Mouse (Mus musculus): ENCODE measurements around the gene Igsf21. TPM values are rescaled to one million over a fixed set of nuclear protein-coding genes. Genes with fewer than 3 reads are reported as not detected.

Gene Igsf21
- polyA plus RNA-seq, 1 experiment, result 0.40 TPM

DNA sequence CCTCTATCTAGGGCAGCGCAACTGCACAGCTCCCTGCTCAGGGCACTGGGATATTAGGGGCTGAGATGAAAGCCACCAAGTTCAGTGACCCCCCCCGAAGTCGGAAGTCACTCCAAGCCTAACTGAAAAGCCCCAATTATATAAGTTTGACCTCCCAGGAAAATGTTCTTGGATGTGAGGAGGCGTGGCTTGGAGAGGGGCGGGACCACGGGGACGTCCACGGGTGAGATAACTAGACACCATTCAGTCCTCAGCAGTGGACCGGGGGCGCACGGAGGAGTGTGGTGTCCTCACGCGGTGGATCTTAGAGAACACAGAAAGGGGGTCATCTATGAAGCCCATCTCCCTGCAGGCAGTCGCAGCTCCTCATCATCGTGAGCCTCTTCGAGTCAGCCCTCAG lies 3.4 kb downstream of the Igsf21 start:
- no peaks in the 10 kb centered on the region for H3K36me3 ChIP-seq (ENCODE audit: control insufficient read depth, insufficient read depth, low read length, poor library complexity, severe bottlenecking)
- H3K27me3 ChIP-seq (ENCODE audit: control insufficient read depth, insufficient read depth, low read length, poor library complexity, severe bottlenecking), result peaks cover 3% of the 10 kb centered on the region; the same call in 1 of the 2 replicates
- no peaks in the 10 kb centered on the region for H3K9me3 ChIP-seq (replicated peaks; ENCODE audit: control insufficient read depth, insufficient read depth, low read length, poor library complexity, severe bottlenecking)
- H3K4me1 ChIP-seq (ENCODE audit: control insufficient read depth, insufficient read depth, low read length), result peaks cover 6% of the 10 kb centered on the region
- no peak overlapping the region for H3K27ac ChIP-seq (ENCODE audit: insufficient read depth, low read length)
- H3K9ac ChIP-seq (ENCODE audit: low read depth, poor library complexity, severe bottlenecking), result no peak overlapping the region
- TF ChIP-seq CTCF (IDR thresholded peaks at IDR 0.05; ENCODE audit: low read depth, low read length) (no peak), EP300 (IDR thresholded peaks at IDR 0.05; ENCODE audit: insufficient read depth, low read depth, low read length) (no peak), POLR2A (IDR thresholded peaks at IDR 0.05; ENCODE audit: insufficient read depth, low read length) (no peak)
- H3K4me3 ChIP-seq (ENCODE audit: low read depth, low read length), result no peak overlapping the region

- H3K4me3 ChIP-seq (ENCODE audit: low read depth, low read length), result no peak overlapping the region
- peaks cover 4% of the 10 kb centered on the region for H3K4me1 ChIP-seq (ENCODE audit: control insufficient read depth, insufficient read depth, low read length)
- no peak for TF ChIP-seq EP300 (IDR thresholded peaks at IDR 0.05; ENCODE audit: insufficient read depth, low read depth, low read length)
- TF ChIP-seq POLR2A (IDR thresholded peaks at IDR 0.05; ENCODE audit: insufficient read depth, low read length), result no peak
- no peak for TF ChIP-seq CTCF (IDR thresholded peaks at IDR 0.05; ENCODE audit: low read depth, low read length)
- no peaks in the 10 kb centered on the region for H3K9me3 ChIP-seq (replicated peaks; ENCODE audit: control insufficient read depth, insufficient read depth, low read length, poor library complexity, severe bottlenecking)
- no peaks in the 10 kb centered on the region for H3K36me3 ChIP-seq (ENCODE audit: control insufficient read depth, insufficient read depth, low read length, poor library complexity, severe bottlenecking)
- H3K27me3 ChIP-seq (ENCODE audit: control insufficient read depth, insufficient read depth, low read length, poor library complexity, severe bottlenecking), result peaks cover 3% of the 10 kb centered on the region; the same call in 1 of the 2 replicates
- H3K9ac ChIP-seq (ENCODE audit: low read depth, poor library complexity, severe bottlenecking), result no peak overlapping the region
- no peak overlapping the region for H3K27ac ChIP-seq (ENCODE audit: insufficient read depth, low read length)
Measured at GRCm38 (mm10) chr4:140242291-140242690, 4.3 kb downstream of the Igsf21 start.

DNA sequence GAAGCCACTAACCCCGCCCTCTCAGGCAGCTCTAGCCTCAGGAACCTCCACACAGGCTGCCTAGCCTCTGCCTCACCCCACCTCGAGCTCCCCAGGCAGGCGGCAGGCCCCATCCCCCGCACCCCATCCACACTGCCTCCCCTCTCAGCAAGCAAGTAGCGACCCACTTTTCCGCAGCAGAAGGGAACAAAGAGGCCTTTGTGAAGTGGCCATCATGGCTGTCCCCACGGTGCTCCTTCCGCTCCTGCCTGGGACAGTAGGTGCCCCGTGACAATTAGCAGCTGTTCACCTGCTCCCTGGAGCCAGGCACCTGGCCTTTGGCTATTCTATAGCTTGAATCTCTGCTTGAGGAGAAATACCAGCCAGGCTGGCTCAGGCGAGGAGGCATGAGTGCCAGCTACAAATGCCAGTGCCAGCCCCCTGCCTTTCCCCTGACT lies 9.3 kb downstream of the Igsf21 start:
- H3K27ac ChIP-seq (ENCODE audit: insufficient read depth, low read length), result no peak overlapping the region

DNA sequence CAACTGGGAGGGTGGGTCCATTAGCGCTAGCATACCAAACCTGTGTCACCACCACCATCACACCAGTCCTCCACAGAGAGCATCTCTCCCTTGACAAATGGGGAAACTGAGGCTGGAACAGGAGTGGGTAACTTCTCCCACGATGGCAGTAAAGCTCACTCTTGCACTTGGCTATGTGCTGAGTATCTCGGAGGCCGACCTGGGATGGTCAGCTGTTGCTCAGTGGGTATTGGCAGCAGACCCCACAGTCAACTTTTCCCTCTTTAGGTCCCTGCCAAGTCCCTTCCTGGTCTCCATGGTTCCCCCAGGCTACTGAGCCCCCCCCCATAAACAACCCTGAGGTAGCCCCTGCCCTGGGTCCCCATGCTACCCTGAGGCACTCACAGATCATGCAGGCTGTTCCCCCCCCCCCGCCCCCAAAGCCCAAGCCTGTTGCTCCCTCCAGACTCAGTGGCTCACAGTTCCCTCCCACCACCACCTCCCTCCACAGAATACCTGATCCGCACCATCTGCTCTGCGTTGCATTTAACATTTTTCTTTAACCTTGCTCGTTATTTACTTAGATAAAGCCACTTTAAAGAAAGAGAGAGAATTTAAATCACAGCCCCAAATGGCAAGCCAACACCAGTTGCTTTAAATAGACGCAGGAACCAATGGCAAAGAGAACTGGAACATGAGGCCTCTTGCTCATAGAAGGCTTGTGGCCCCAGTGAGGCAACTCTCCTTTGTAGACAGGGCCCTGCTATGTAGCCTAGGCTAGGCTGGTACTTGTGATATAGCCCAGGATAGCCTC lies 11.0 kb downstream of the Igsf21 start:
- TF ChIP-seq CTCF (IDR thresholded peaks at IDR 0.05; ENCODE audit: low read depth, low read length) (no peak), POLR2A (IDR thresholded peaks at IDR 0.05; ENCODE audit: insufficient read depth, low read length) (no peak), EP300 (IDR thresholded peaks at IDR 0.05; ENCODE audit: insufficient read depth, low read depth, low read length) (no peak)
- peaks cover 4% of the 10 kb centered on the region for H3K4me1 ChIP-seq (ENCODE audit: control insufficient read depth, insufficient read depth, low read length)

More for the DNA sequence above, 9.3 kb downstream of the Igsf21 start:
- TF ChIP-seq POLR2A (IDR thresholded peaks at IDR 0.05; ENCODE audit: insufficient read depth, low read length) (no peak), EP300 (IDR thresholded peaks at IDR 0.05; ENCODE audit: insufficient read depth, low read depth, low read length) (no peak), CTCF (IDR thresholded peaks at IDR 0.05; ENCODE audit: low read depth, low read length) (no peak)
- no peaks in the 10 kb centered on the region for H3K9me3 ChIP-seq (replicated peaks; ENCODE audit: control insufficient read depth, insufficient read depth, low read length, poor library complexity, severe bottlenecking)
- no peaks in the 10 kb centered on the region for H3K27me3 ChIP-seq (ENCODE audit: control insufficient read depth, insufficient read depth, low read length, poor library complexity, severe bottlenecking)
- no peak overlapping the region for H3K4me3 ChIP-seq (ENCODE audit: low read depth, low read length)
- H3K9ac ChIP-seq (ENCODE audit: low read depth, poor library complexity, severe bottlenecking), result no peak overlapping the region
- H3K36me3 ChIP-seq (ENCODE audit: control insufficient read depth, insufficient read depth, low read length, poor library complexity, severe bottlenecking), result no peaks in the 10 kb centered on the region
- peaks cover 5% of the 10 kb centered on the region for H3K4me1 ChIP-seq (ENCODE audit: control insufficient read depth, insufficient read depth, low read length)

GRCm38 (mm10) chr4:140234412-140235205 lies 12.0 kb downstream of the Igsf21 start:
- Histone ChIP-seq H3K36me3 (ENCODE audit: control insufficient read depth, insufficient read depth, low read length, poor library complexity, severe bottlenecking) (no peaks in the 10 kb centered on the region), H3K9me3 (replicated peaks; ENCODE audit: control insufficient read depth, insufficient read depth, low read length, poor library complexity, severe bottlenecking) (no peaks in the 10 kb centered on the region), H3K27me3 (ENCODE audit: control insufficient read depth, insufficient read depth, low read length, poor library complexity, severe bottlenecking) (no peaks in the 10 kb centered on the region), H3K27ac (ENCODE audit: insufficient read depth, low read length) (no peak overlapping the region), H3K9ac (ENCODE audit: low read depth, poor library complexity, severe bottlenecking) (no peak overlapping the region), H3K4me3 (ENCODE audit: low read depth, low read length) (no peak overlapping the region), H3K4me1 (ENCODE audit: control insufficient read depth, insufficient read depth, low read length) (peaks cover 4% of the 10 kb centered on the region)
- TF ChIP-seq EP300 (IDR thresholded peaks at IDR 0.05; ENCODE audit: insufficient read depth, low read depth, low read length), result no peak
- TF ChIP-seq POLR2A (IDR thresholded peaks at IDR 0.05; ENCODE audit: insufficient read depth, low read length), result no peak
- TF ChIP-seq CTCF (IDR thresholded peaks at IDR 0.05; ENCODE audit: low read depth, low read length), result no peak

More for the DNA sequence above, 11.0 kb downstream of the Igsf21 start:
- H3K9me3 ChIP-seq (replicated peaks; ENCODE audit: control insufficient read depth, insufficient read depth, low read length, poor library complexity, severe bottlenecking), result no peaks in the 10 kb centered on the region
- H3K9ac ChIP-seq (ENCODE audit: low read depth, poor library complexity, severe bottlenecking), result no peak overlapping the region
- no peaks in the 10 kb centered on the region for H3K27me3 ChIP-seq (ENCODE audit: control insufficient read depth, insufficient read depth, low read length, poor library complexity, severe bottlenecking)
- H3K36me3 ChIP-seq (ENCODE audit: control insufficient read depth, insufficient read depth, low read length, poor library complexity, severe bottlenecking), result no peaks in the 10 kb centered on the region
- no peak overlapping the region for H3K4me3 ChIP-seq (ENCODE audit: low read depth, low read length)
- H3K27ac ChIP-seq (ENCODE audit: insufficient read depth, low read length), result no peak overlapping the region

All from ES-Bruce4 (cell line).